Mouse (Mus musculus): Measurements from ENCODE around the gene Map3k7cl.

The Map3k7cl gene

GRCm38 (mm10) chr16:87635213-87635755 is 82.2 kb downstream of the Map3k7cl start:
- peak; percentile 76 to 90 for DNase-seq (ENCODE audit: inconsistent age in 2 of 2, low spot score in 1 of 2)

- DNase-seq (ENCODE audit: inconsistent age in 2 of 2, low spot score in 1 of 2) = peak; percentile 79 to 93
Measured at GRCm38 (mm10) chr16:87635841-87636240, 82.7 kb downstream of the Map3k7cl start.

- peak in 1 of 2 experiments; percentile 34 for DNase-seq (ENCODE audit: inconsistent age in 2 of 2, low spot score in 1 of 2)
Measured at GRCm38 (mm10) chr16:87638098-87638497, 85.0 kb downstream of the Map3k7cl start.

GRCm38 (mm10) chr16:87642234-87642633 is 89.1 kb downstream of the Map3k7cl start:
- no peak for DNase-seq (ENCODE audit: inconsistent age in 2 of 2, low spot score in 1 of 2)

- no peak for DNase-seq (ENCODE audit: inconsistent age in 2 of 2, low spot score in 1 of 2)
Measured at GRCm38 (mm10) chr16:87644111-87644770, 91.1 kb downstream of the Map3k7cl start.
